Mouse (Mus musculus) olfactory bulb, adult 2 months (tissue): ENCODE measurements around the gene Nagk.

Source experiments
- CTCF ChIP-seq: fragments of 200-500 bp; IDR thresholded peaks from 2 replicates; pipeline ENCODE4 v1.5.1; 2012; ENCODE audit warnings: low read depth, mild to moderate bottlenecking, low read length, moderate library complexity; ENCODE audit not compliant: insufficient read depth
- POLR2A ChIP-seq: fragments of 200-500 bp; IDR thresholded peaks from 2 replicates; pipeline ENCODE4 v1.6.1; 2012; ENCODE audit warnings: mild to moderate bottlenecking, low read depth, low read length, moderate library complexity; ENCODE audit not compliant: insufficient read depth

DNA sequence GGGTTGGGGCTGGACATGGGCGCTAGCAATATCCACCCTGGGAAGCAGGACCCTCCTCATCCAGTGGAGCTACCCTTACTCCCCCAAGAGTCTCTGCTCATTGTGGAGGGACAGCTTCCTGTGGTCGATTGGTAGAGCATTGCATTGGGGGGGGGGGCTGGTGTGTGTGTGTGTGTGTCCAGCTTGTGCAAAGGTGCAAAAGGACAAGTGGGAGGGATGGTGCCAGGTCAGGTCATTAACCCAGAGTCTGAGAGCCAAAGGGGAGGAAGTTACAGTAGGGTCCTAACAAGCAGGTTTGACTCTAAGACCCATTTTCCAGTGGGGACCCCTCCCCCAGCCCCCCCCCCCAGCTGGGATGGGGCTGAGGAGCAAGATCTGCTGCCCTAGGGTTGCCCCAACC is 49.3 kb upstream of the Nagk start:
- TF ChIP-seq CTCF (no peak), POLR2A (no peak)
